Mouse (Mus musculus): ENCODE data around the gene Dennd5a. TPM values are rescaled to one million over a fixed set of nuclear protein-coding genes. Genes with fewer than 3 reads are reported as not detected.

Gene Dennd5a
- total and polyA plus RNA-seq, 3 experiments, result 10.1 to 117 (median 70.4) TPM

GRCm38 (mm10) chr7:109844100-109844499, 116.2 kb downstream of the Dennd5a start:
- TF ChIP-seq POLR2AphosphoS5 (IDR thresholded peaks at IDR 0.05; ENCODE audit: insufficient replicate concordance, low read depth, low read length) (no peak), TAL1 (conservative IDR thresholded peaks at IDR 0.05; ENCODE audit: low read depth, low read length) (peak; percentile 89), GATA2 (IDR thresholded peaks at IDR 0.05; ENCODE audit: borderline replicate concordance, low read depth, low read length) (no peak), CTCF (IDR thresholded peaks at IDR 0.05; ENCODE audit: low read depth, low read length) (no peak), GATA1 (IDR thresholded peaks at IDR 0.05; ENCODE audit: borderline replicate concordance, low read length) (no peak)
- Histone ChIP-seq H3K4me3 (ENCODE audit: low read depth, low read length) (no peak overlapping the region), H3K4me1 (ENCODE audit: insufficient read depth, low read depth, low read length) (peaks cover 59% of the 10 kb centered on the region), H3K36me3 (replicated peaks) (peaks cover 37% of the 10 kb centered on the region), H3K9me3 (replicated peaks) (peaks cover 2% of the 10 kb centered on the region; the same call in 1 of the 2 replicates), H3K27me3 (ENCODE audit: insufficient read depth, low read length) (no peaks in the 10 kb centered on the region)
- DNase-seq (ENCODE audit: low spot score), result peak; percentile 41
- peak; percentile 81 for ATAC-seq (ENCODE audit: extremely low read depth, insufficient number of reproducible peaks, low FRiP score, poor library complexity, severe bottlenecking)

Other genes with a start within 250 kb of the Dennd5a start
- not detected in 2 replicates for gene BC051019, start 236.6 kb downstream of the Dennd5a start, total RNA-seq (2014; fragmentation: Nextera tagmentation)
- gene BC051019, start 236.6 kb downstream of the Dennd5a start, total RNA-seq (2017), result not detected in 2 replicates
- gene BC051019, start 236.6 kb downstream of the Dennd5a start, polyA plus RNA-seq (2012), result not detected in 2 replicates
- gene Ascl3, start 228.7 kb downstream of the Dennd5a start, total RNA-seq (2014; fragmentation: Nextera tagmentation), result not detected in 2 replicates
- not detected in 2 replicates for gene Ascl3, start 228.7 kb downstream of the Dennd5a start, total RNA-seq (2017)
- not detected in 2 replicates for gene Ascl3, start 228.7 kb downstream of the Dennd5a start, polyA plus RNA-seq (2012)
- gene Tmem9b, start 207.6 kb downstream of the Dennd5a start, total RNA-seq (2014; fragmentation: Nextera tagmentation), result 70.7 and 77.9 TPM in 2 replicates
- 88.0 and 88.6 TPM in 2 replicates for gene Tmem9b, start 207.6 kb downstream of the Dennd5a start, total RNA-seq (2017)
- 4.9 and 7.7 TPM in 2 replicates for gene Tmem9b, start 207.6 kb downstream of the Dennd5a start, polyA plus RNA-seq (2012)
- not detected in 2 replicates for gene Nrip3, start 178.4 kb downstream of the Dennd5a start, total RNA-seq (2014; fragmentation: Nextera tagmentation)
- gene Nrip3, start 178.4 kb downstream of the Dennd5a start, total RNA-seq (2017), result 0.52 and 0.55 TPM in 2 replicates
- not detected in 2 replicates for gene Nrip3, start 178.4 kb downstream of the Dennd5a start, polyA plus RNA-seq (2012)
- 10.3 and 11.1 TPM in 2 replicates for gene Scube2, start 94.8 kb downstream of the Dennd5a start, total RNA-seq (2014; fragmentation: Nextera tagmentation)
- gene Scube2, start 94.8 kb downstream of the Dennd5a start, total RNA-seq (2017), result 3.0 and 3.1 TPM in 2 replicates
- 0.20 TPM in 2 replicates for gene Scube2, start 94.8 kb downstream of the Dennd5a start, polyA plus RNA-seq (2012)
- gene Tmem41b, start 26.5 kb upstream of the Dennd5a start, total RNA-seq (2014; fragmentation: Nextera tagmentation), result 68.5 and 78.6 TPM in 2 replicates
- gene Tmem41b, start 26.5 kb upstream of the Dennd5a start, total RNA-seq (2017), result 96.3 and 105 TPM in 2 replicates
- gene Tmem41b, start 26.5 kb upstream of the Dennd5a start, polyA plus RNA-seq (2012), result 20.3 and 22.7 TPM in 2 replicates
- 98.0 and 100 TPM in 2 replicates for gene Ipo7, start 57.8 kb upstream of the Dennd5a start, total RNA-seq (2014; fragmentation: Nextera tagmentation)
- 129 and 157 TPM in 2 replicates for gene Ipo7, start 57.8 kb upstream of the Dennd5a start, total RNA-seq (2017)
- 69.2 and 78.3 TPM in 2 replicates for gene Ipo7, start 57.8 kb upstream of the Dennd5a start, polyA plus RNA-seq (2012)
- 31.1 and 53.8 TPM in 2 replicates for gene Zfp143, start 100.7 kb upstream of the Dennd5a start, total RNA-seq (2014; fragmentation: Nextera tagmentation)
- gene Zfp143, start 100.7 kb upstream of the Dennd5a start, total RNA-seq (2017), result 34.8 and 36.7 TPM in 2 replicates
- 1.4 and 1.6 TPM in 2 replicates for gene Zfp143, start 100.7 kb upstream of the Dennd5a start, polyA plus RNA-seq (2012)
- 82.1 and 86.6 TPM in 2 replicates for gene Wee1, start 161.6 kb upstream of the Dennd5a start, total RNA-seq (2014; fragmentation: Nextera tagmentation)
- 21.3 TPM in 2 replicates for gene Wee1, start 161.6 kb upstream of the Dennd5a start, total RNA-seq (2017)
- gene Wee1, start 161.6 kb upstream of the Dennd5a start, polyA plus RNA-seq (2012), result 32.7 and 39.4 TPM in 2 replicates